Mouse (Mus musculus) cerebellum, postnatal 14 days (tissue): ENCODE results near the gene Poldip3.

Source experiments
- DNase-seq, 2 experiments: peaks; one replicate each; pipeline ENCODE4 v3.0.0; 2021; ENCODE audit warnings: mixed read lengths in 2 of 2

Gene Poldip3

DNA sequence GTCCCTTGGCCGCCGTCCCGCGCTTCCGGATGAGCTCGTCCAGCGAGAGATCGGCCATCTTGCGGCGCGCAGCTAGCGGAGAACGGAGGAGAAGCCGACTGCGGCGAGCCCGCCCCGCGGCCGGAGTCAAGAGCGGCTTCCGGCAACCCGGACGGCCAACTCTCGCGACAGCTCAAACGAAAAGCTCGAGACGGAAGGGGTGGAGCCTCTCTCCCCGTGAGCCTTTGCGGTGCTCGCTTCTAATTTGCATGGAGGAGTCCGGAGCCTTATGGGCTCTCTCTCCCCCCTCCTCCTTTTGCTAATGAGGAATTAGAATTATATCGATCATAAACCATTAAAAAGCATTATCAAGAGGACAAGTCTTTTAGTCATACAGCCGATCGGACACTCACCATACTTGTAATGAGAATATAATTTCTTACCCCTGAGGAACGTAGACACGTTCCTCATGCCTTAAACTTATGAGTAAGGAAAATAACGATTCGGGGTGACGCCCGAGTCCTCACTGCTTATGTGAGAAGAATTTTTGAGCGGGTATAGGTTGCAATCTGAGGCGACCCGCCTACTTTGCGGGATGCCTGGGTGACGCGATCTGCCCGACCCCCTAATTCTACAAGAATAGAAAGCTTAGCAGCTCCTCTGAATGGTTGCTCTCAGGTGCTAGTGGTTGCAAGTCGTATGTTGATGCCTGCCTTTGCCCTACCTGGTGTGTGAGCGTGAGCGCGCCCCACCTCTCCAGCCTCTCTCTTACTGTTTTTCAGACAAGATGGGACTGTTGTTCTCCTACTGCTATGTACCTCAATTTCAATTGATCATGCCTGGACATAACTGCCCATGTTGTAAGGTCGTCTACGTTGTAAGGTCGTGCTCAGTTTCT, at the start of gene Poldip3:
Poldip3 (minus strand) TSS at position 189 of the 877 bp plus-strand sequence.
- peak; percentile 99 for DNase-seq

DNA sequence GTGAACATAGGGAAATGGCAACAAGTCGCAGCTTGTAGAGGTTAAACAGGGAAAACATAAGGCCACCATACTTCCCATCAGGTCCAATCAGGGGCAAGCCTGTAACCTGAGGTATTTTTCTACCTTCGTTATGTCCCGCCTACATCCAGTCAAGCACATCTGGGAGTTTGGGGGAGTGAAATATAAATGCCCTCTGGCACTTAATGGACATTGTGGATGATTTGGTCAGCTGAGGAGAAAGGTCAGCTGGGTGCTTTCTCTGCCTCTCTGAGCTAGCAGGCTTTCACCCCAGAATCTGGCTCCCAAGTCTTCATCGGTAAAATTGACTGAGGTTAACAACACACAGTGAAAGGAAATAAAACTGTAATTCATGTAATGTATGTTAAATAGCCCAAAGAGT, 44.2 kb upstream of the Poldip3 start:
- no peak for DNase-seq

DNA sequence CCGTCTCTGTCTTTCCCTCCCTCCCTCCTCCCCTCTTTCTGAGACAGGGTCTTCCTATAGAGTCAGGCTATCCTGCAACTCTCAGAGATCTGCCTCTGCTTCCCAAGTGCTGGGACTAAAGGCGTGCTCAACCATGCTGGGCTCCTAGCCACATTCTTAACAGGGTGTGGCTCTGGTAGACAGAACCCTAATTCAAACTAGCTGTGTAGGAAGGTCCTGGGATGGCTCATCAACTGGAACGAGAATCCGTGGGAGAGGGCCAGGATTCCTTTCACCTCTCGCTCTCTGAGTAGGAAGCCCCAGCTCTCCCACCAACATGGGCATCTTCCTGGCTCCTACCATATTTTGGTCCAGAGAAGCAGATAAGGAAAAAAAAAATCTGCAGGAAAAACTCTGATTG, 33.2 kb upstream of the Poldip3 start:
- DNase-seq, result no peak

DNA sequence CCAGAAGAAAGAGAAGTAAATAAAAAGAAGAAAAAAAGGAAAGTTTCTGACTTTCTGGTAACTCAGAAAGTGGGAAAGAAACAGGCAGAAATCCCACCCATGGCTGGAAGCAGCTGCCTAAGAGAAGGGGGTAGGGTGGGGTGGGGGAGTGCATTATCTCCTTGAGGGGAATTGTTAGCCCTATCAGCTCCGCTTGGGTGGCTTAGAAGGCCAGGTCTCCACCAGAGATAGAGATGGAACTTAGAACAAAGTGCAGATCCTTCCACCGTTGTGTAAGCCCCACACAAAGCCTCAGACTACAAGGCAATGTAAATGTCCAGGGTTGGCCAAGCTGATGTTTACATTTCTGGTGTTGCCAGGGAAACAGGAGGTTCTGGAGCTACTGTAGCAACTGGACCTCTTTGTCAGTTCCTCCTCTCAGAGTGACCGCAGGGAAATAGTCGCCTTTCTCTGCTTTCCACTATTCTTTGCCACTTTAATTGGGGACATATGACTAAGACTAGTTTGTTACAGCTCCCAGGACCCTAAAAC, 32.7 kb upstream of the Poldip3 start:
- DNase-seq, result no peak

DNA sequence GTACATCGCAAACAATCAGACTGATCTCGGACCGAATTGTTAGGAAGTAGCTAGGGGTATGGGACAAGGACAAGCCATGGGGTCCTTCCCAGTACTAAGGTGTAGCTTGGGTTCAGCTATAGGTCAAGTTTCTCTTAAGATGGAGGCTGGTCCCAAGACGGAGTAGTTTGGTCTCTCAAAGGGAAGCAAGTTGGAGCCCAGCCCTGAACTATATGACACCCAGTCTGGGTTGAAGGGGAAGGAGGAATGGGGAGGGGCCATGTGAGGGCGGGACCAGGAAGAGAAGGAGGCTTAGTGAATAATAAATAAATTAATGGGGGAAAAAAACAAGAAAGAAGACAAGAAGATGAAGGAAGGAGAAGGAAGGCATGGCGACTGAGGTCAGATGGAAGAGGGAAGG, 30.8 kb upstream of the Poldip3 start:
- DNase-seq, result no peak

DNA sequence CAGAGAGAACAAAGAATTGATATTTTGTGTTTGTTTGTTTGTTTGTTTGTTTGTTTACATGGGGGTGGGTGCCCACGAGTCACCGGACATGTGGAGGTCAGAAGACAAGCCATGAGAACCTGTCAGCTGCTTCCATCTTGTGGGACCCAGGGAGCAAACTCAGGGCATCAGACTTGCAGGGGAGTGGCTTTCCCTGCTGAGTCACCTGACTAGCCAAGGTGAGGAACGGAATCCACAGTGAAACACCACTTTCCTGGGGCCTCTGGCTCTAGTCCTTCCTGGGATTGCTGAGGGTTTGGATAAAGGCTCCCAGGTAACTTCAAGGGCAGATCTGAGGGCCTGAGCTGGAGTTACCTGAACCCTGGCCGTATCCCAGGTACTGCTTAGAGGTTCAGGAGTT, 27.5 kb upstream of the Poldip3 start:
- DNase-seq, result no peak

DNA sequence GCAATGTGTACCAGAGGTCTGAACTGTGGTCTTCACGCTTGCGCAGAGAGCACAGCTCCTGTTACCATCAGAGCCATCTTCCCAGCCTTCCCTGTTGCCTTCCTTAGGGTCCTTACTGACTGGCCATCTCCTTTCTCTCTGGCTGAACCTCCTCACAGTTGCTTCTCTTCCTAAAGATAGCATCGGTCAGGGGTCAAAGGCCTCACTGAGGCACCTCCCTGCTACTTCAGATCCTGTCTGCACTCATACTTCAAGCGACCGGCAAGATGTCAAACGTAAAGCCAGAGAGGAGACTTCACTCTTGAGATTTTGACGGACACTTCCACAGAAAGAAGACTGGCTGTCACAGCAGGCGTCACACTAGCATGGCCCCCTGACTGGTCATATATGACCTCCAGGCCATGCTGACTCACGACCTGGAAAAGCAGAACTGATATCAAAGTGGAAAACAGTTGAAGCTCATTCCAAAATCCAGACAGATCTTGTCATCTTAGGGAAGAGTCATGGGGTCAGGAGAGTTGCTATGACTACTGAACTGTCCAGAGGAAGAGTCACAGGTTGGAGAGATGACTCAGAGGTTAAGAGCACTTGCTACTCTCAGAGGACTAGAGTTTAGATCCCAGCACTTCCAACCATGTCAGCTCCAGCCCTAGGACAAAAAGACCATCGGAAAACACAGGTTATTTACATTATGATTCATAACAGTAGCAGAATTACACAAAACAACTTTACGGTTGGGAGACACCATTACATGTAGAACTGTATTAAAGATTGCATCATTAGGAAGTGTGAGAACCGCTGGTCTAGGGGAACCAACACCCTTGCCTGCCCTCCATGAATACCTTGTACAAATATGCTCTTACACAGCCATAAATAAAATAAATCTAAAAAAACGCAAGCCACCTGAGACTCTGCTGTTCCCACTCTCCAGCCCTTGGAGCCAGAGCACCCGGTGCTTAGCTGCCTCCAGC, 25.0 kb upstream of the Poldip3 start:
- no peak for DNase-seq

DNA sequence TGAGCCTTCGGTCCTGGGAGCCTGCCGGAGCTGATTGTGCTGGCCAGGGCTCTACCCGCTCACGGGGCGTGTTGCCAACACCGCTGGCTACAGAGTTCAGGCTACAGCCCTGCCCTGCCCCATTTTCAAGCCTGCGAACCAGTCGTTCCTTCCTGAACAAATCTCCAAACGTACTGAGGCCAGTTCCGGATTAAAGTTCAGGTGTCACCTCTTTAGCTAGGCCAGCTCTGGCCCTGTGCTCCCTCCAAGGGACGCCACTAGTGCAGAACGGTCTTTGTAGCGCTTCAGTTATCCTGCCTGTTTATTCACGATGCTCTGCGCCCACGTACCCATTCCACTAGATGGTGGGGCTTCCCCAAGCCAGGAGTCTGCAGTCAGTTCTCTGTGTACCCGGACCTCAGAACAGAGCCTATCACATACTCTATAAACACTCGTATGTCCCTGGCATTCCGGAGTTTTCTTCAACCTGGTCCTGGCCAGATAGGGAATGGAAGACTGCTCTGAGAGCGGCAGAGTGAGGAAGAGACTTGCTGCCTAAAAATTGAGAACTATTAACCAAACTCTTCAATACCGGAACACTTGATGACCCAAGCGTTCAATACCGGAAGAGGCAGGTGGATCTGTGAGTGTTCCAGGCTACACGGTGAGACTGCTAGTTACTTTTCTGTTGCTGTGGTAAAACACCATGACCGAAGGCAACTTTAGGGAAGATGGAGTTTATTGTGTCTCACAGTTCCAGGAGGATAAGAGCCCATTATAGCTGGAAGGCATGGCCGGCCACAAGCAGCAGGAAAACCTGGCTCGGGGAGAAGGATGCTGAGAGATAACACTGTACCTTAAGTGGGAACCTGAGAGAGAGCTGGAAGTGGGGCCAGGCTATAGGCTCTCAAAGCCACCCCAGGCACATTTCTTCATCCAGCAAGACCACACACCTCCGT, 23.6 kb upstream of the Poldip3 start, which contains the start of gene Cyb5r3:
Cyb5r3 (minus strand) TSS at position 101 of the 938 bp plus-strand sequence.
- no peak for DNase-seq

DNA sequence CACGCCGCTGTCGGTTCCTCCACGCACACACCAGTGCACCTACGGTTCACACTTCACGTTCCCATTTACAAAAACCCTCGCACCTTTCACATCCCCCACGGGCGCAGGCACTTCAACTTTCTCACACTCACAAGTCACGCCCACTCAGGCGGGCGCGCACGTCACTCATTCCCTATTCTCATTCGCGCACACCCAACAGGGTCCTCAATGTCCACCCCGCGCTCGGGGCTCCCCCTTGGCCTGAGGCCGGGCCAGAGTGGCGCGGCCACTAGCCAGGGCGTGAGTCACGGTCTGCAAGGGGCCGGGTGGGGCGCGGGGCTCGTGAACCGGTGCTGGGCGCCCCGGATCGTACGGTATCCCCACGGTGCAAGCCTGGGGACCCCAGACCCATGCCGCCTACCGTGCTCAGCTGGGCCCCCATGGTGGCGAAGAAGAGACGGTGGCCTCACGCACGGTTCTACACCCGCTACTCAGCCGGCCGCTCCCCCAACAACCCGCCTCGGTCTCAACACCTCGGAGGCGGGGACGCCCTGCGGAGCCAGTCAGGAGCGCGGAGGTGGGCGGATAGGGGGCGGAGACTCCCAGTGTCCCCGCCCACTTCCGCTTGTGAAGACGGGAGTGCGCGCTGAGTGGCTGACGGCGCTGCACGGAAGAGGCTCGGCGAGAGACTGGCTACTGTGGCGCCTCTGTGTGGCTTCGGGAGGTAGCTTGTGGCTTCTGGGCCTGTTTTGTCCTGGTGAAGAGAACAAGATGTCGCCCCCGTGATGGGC, 22.7 kb upstream of the Poldip3 start:
- DNase-seq, result peak; percentile 97

DNA sequence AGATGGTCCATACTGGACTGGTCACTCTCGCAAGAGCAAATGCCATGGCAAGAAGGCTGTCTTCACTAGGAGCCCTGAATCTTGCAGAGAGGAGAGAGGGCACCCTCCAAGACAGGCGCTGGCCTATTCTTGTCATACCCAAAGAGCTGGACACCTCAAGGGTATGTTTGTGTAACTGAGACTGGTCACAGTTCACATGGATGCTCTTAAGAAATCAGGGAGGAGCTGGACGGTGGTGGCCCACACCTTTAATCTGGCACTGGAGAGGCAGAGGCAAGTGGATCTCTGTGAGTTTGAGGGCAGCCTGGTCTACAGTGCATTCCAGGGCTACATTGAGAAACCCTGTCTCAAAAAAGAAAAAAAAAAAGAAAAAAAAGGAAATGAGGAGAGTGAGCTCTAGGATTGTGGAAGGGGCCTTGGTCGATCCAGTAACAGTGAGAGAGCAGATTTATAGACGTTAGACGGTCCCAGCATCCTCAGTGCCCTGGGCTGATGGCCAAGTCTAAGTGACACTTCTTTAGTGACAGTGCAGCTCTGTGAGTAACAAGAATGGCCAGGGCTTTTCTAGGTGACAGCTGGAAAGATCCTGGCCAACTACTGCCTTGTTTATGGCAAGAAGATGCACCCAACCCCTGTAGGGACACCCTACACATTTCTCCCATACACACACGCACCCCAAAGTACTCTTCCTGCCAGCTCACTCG, 21.9 kb upstream of the Poldip3 start:
- DNase-seq, result no peak

DNA sequence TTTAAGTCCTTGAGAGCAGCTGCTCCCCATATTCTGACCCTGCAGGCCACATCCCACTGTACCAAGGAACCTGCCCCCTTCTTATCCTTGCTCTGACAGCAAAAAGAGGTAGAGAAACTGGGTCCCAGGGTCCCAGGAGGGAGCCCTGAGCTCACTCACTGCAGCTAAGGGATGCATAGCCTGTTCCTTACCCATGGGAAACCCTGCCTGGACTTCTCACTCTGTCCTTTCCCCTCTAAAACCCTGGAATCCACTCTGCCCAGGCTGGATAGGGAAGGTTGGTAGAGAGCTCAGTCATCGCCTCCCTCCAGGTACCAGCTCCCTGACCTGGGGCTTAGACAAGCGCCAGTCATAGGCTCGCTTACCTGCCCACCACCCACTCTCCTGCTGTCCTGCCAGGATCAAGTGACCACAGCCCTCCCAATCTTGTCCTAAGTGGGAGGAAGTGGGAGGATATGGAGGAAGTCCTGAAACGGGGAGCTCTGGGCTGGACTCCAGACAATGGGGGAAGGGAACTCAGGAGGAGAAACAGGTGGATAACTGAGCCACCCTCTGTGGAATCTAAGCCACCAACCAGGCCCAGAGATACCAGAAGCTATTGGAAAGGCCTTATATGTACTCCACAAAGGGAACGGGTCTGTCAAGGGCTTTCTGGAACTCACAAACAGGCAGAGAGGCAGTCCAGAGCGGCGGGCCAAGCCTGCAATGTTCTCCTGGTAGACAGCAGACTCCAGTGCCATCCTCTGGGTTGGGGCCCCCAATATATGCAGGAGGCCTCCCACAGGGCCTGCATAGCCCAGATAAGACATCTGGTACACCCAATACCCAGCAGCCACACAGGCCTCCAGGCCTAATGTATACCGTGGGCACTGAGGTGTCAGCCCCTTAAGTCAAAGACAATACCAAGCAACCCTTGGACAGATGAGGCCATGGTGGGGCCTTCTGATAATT, 20.9 kb upstream of the Poldip3 start:
- no peak for DNase-seq

DNA sequence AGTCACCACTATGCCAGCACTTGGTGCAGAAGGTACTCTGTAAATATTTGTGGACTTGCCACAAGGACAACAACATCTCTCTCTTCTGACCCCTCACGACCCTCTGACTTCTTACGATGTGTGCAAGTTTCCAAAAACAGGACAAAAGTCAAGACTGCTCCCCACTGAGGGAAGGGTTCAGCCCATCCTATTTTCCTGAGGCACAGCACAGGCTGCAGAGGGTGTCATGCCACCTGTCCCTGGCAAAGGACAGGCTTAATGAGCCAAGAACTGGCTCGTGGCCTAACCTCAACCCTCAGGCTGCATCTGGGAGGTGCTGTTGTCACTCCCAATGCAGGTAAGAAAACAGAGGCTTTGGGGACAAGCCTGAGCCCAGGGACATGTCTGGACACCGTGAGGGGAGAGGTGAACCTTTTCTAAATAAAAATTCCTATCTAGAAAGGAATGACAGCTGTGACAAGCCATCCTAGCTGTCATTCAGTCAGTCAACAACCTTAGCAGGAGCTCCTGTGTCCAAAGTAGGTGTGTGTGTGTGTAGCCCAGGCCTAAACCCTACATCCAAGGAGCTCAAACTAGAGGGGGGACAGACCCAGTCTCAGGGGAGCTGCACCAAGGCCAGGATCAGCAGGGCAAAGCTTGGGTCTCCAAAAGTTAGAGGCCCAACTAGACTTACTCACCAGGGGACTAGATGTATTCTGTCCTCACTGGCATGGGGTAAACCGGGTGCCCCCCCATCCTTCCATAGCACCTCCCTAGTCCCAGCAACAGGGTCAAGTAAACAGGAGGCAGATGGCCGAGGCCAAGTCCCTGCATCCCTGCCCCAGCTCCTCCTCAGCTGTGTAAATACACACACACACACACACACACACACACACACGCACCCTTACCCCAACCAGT, 19.9 kb upstream of the Poldip3 start:
- peak; percentile 66 to 67 for DNase-seq

DNA sequence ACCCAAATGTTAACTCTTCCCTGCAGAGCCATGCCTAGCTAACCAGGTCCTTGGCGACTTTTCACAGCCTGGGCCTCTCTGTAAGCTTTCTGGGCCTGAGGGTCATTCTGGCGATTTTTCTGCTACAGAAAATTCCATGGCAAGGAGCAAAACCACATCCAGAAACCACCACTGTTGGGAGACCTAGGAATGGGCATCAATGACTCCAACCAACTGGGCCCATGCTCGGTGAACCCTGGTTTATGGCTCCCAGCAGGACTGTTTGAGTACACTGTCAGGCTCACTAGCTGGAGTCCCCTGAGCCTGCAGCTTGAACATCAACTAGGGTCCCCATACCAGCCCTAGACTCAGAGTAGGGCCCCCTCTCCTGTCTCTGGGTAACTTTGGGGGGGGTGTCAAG, 19.1 kb upstream of the Poldip3 start:
- no peak for DNase-seq

DNA sequence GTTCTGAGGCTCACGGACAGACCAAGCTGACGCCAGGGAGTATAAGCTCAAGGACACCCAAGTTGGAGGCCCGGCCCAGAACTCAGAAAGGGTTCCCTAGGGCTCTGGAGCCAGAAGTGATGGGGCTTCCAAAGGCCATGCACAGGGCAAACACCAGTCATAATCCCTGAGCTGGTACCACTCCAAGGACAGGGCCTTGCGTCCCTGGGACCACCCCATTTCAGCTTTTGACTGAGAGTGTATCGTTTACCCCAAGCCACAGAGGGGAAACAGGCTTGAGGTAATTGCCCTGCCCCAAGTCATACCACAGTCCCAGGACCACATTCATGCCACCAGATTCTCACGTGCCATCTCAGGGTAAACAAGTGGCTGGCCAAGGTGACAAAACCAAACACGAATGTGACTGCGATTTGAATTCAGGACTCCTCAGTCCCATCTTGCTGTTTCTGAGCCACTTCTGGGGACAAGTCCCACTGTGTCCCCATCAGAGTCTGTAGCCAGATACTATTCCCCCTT, 18.4 kb upstream of the Poldip3 start:
- DNase-seq, result no peak

DNA sequence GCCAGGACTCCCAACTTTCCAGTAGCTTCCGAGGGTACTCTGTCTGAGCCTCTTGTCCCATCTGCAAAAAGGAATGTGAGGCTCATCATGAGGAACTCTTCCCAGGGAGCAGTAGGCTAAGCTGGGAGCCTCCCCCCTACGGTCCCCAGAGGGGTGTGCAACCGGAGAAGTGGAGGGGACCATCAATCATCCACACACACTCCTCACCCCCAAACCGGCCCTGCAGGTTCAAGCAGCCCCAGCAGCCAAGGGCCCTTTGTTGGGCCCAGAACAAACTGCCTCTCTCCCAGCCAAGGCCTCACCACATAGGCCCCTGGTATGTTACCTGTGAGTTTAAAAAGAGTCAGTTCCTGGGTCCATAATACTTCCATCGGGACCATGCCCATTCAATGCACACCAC, 17.9 kb upstream of the Poldip3 start:
- DNase-seq, result no peak

DNA sequence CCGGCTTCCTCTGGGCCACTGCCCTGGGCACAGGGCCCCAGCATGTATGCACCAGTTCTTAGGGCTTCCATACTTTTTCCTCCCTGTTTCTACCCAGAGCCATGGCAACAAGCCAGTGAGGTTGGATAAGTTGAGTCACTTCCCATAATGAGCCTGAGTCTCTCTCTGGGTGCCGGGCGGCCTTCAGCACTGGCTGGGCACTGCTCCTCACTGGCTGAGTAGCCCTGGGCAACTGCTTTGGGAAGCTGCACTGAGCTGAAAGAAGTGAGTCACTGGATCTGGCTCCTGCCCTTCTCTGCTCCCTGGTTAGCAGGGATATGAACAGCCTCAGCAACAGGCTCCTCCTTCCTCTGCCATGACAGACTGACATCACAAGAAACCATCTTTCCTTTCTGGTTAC, 17.5 kb upstream of the Poldip3 start:
- DNase-seq, result no peak

DNA sequence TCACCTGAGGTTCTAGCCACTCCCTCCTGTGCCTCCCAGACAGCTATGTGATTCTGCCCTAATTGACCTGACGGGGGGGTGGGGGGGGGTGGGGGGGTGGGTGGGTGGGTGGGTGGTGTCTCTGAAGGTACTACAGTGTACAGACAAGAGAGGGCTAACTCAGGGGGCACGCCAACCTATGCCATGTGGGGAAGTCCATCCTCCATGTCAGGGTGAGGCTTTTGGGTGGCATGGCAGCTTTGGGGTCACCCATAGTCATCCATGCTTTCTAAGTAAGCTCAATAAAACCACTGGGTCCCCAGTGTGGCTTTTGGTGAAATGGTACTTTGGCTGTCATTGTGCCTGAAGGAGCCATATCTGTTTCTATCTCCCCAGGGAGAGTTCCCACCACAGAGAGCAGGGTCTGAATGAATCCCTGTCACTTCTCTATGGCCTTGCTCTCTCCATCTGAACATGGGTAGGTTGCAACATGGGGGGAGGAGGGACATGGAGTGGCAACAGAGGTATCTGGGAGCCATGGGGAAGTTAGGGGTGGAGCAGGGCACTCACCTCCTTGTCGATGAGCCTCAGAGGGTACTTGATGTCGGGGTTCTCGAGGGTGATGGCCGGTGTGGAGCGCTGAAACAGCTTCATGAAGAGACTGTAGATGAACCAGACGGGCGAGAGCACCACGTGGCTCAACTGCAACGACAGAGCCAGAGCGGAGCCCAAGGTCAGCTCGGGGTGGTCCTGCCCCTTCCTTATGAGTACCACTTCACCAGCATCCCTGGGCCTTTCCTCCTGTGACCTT, 16.5 kb upstream of the Poldip3 start:
- no peak for DNase-seq
